Mouse (Mus musculus): ENCODE results near the gene Olfm1. TPM values are rescaled to one million over a fixed set of nuclear protein-coding genes. Genes with fewer than 3 reads are reported as not detected.

Gene Olfm1
- polyA plus RNA-seq, 1 experiment = 11.7 TPM

DNA sequence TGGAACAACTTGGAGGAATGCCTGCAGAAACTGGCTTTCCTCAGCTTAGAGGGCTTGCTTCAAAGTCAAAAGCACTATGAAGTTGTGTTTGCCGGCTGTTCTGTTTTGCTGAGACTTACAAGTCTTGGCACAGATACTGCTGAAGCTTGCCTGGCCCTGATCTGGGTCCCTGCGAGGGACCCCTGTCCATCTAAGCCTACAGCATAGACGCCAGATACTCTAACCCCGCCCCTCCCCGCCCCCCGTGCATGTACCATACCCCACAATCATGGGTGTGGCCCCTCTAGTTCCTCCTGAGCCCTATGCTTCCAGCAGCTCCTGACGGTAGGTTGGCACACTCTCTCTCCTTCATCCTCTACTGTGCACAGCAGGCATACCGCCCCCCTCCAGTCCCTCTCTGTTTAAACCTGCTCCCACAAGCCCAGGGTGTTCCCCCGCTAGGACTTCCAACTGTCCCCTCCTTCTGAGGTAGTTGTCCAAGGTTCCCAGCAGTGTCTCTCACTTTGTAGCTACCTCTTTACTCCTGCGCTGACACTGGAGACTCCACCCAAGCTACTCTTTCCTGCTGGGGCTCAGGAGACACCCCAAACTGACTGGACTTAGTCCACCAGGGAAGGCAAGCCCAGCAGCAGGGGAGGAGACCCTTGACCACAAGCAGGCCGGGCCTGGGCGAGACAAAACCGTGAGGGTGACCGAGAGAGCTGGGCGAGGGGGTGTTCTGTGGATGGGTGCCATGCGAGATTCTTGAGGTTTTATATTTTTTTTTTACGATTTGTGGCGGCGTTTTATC lies 12.1 kb downstream of the Olfm1 start:
- no peaks in the 10 kb centered on the region for H3K36me3 ChIP-seq (ENCODE audit: control insufficient read depth, insufficient read depth, low read length)
- TF ChIP-seq POLR2A (IDR thresholded peaks at IDR 0.05; ENCODE audit: low read depth, low read length) = no peak
- no peak for TF ChIP-seq CTCF (IDR thresholded peaks at IDR 0.05; ENCODE audit: extremely low read depth, insufficient read depth, insufficient read length, insufficient replicate concordance)
- peaks cover 4% of the 10 kb centered on the region for H3K27me3 ChIP-seq (ENCODE audit: control insufficient read depth, insufficient read depth, low read length)
- no peaks in the 10 kb centered on the region for H3K4me1 ChIP-seq (ENCODE audit: control insufficient read depth, insufficient read depth, insufficient read length)
- H3K4me3 ChIP-seq (ENCODE audit: extremely low read depth, insufficient read depth, insufficient read length) = no peak overlapping the region
- WGBS = 12% methylated on average over 19 of the region's 19 CpGs
- H3K27ac ChIP-seq (ENCODE audit: insufficient read depth, low read length) = no peak overlapping the region
- DNase-seq (ENCODE audit: low read depth in 1 of 2, low spot score in 2 of 2) = no peak

DNA sequence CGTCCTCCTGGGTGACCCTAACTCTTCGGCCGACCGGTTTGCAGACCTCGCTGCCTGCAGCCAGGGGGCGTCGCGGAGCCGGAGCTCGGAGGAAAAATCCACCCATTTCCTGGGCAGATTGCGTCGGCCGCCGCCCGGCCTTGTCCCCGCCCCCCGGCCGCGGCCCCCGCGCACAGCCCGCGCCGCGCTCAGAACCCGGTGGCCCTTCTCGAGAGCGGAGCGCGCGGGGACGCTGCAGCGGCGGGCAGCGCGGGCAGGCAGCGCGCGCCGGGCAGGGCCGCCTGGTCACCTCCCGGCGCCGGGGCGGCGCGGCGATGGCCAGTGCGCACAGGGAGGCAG lies 12.6 kb downstream of the Olfm1 start:
- no peak overlapping the region for H3K27ac ChIP-seq (ENCODE audit: insufficient read depth, low read length)
- H3K36me3 ChIP-seq (ENCODE audit: control insufficient read depth, insufficient read depth, low read length) = no peaks in the 10 kb centered on the region
- peak overlapping the region; percentile 36; the same call in 1 of the 2 replicates for H3K4me3 ChIP-seq (ENCODE audit: extremely low read depth, insufficient read depth, insufficient read length)
- H3K4me1 ChIP-seq (ENCODE audit: control insufficient read depth, insufficient read depth, insufficient read length) = no peaks in the 10 kb centered on the region
- 0 out of 2 replicates have a peak, but pooled peaks have one; percentile 27 for TF ChIP-seq CTCF (IDR thresholded peaks at IDR 0.05; ENCODE audit: extremely low read depth, insufficient read depth, insufficient read length, insufficient replicate concordance)
- TF ChIP-seq POLR2A (IDR thresholded peaks at IDR 0.05; ENCODE audit: low read depth, low read length) = no peak
- DNase-seq (ENCODE audit: low read depth in 1 of 2, low spot score in 2 of 2) = peak in 1 of 2 experiments; percentile 35
- peaks cover 4% of the 10 kb centered on the region for H3K27me3 ChIP-seq (ENCODE audit: control insufficient read depth, insufficient read depth, low read length)
- 5% methylated on average over 39 of the region's 49 CpGs for WGBS

DNA sequence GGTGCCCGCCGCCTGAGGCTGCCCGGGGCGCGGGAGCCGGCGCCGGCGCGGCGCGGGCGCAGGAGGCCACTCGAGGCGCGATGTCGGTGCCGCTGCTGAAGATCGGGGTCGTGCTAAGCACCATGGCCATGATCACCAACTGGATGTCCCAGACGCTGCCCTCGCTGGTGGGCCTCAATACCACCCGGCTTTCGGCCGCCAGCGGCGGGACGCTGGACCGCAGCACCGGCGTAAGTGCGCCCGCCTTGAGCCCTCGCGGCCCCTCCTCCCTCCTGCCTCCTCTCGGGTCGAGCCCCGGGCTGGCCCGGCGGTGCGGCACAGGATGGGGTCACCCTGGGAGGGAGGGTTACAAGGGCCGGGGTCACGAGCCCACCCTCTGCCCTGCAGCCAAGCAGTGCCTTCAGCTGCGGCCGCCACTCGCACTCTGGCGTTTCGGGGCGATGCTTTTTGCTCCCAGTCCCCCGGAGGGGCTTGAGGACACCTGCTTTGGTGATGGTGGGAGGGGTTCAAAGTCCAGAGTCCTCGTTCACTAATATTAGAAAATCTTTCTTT lies 13.2 kb downstream of the Olfm1 start:
- Histone ChIP-seq H3K4me3 (ENCODE audit: extremely low read depth, insufficient read depth, insufficient read length) (peak overlapping the region; percentile 36; the same call in 1 of the 2 replicates), H3K4me1 (ENCODE audit: control insufficient read depth, insufficient read depth, insufficient read length) (no peaks in the 10 kb centered on the region), H3K27me3 (ENCODE audit: control insufficient read depth, insufficient read depth, low read length) (peaks cover 4% of the 10 kb centered on the region), H3K27ac (ENCODE audit: insufficient read depth, low read length) (no peak overlapping the region), H3K36me3 (ENCODE audit: control insufficient read depth, insufficient read depth, low read length) (no peaks in the 10 kb centered on the region)
- 3% methylated on average over 50 of the region's 51 CpGs for WGBS
- TF ChIP-seq POLR2A (IDR thresholded peaks at IDR 0.05; ENCODE audit: low read depth, low read length) = no peak
- TF ChIP-seq CTCF (IDR thresholded peaks at IDR 0.05; ENCODE audit: extremely low read depth, insufficient read depth, insufficient read length, insufficient replicate concordance) = no peak
- no peak for DNase-seq (ENCODE audit: low read depth in 1 of 2, low spot score in 2 of 2)

DNA sequence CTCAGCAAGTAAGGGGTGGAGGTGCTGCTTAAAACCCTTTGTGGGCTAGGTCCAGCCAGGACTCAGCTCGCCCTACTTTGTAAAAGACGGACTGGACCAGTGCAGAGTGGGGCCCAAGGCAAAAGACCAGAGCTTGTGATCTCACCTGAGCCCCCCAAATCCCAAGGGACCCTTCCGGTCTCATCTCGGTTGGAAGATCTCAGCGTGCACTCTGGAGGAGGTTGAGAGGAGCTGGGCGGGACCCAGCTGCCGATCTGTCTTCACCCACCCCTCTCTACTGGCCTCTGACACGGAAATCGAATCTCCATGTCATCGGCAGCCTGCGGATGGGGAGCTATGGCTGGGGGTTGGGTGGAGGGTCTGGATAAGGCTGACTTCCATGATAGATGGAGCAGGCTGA lies 13.7 kb downstream of the Olfm1 start:
- Histone ChIP-seq H3K4me3 (ENCODE audit: extremely low read depth, insufficient read depth, insufficient read length) (no peak overlapping the region), H3K4me1 (ENCODE audit: control insufficient read depth, insufficient read depth, insufficient read length) (no peaks in the 10 kb centered on the region), H3K36me3 (ENCODE audit: control insufficient read depth, insufficient read depth, low read length) (no peaks in the 10 kb centered on the region), H3K27me3 (ENCODE audit: control insufficient read depth, insufficient read depth, low read length) (peaks cover 4% of the 10 kb centered on the region), H3K27ac (ENCODE audit: insufficient read depth, low read length) (no peak overlapping the region)
- no peak for DNase-seq (ENCODE audit: low read depth in 1 of 2, low spot score in 2 of 2)
- TF ChIP-seq CTCF (IDR thresholded peaks at IDR 0.05; ENCODE audit: extremely low read depth, insufficient read depth, insufficient read length, insufficient replicate concordance) (no peak), POLR2A (IDR thresholded peaks at IDR 0.05; ENCODE audit: low read depth, low read length) (no peak)
- 36% methylated on average over 11 of the region's 11 CpGs for WGBS

DNA sequence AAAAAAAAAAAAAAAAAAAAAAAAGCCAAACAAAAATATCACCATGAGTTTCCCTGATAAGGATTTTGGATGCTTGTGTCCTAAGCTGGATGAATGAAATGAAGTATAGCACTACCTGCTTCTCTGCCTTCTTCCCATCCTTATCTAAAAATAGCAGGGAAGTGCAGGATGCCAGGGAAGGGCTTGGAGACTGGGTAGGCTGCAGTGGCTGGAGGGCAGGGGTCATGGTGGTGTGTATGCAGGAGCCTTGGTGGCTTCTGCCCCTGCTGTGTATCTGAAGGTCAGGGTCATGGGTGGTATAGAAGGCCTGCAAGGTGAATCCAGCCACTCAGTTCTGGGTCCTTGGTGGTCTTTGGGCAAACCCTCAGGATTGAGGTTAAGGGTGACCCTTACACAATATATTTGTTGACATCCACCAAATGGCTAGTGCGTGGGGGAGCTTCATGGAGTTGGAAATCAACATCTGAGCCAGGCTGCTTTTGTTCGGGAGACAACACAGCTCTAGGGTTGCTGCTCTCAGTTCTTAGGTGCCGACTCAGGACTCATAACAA lies 14.5 kb downstream of the Olfm1 start:
- no peak overlapping the region for H3K4me3 ChIP-seq (ENCODE audit: extremely low read depth, insufficient read depth, insufficient read length)
- no peaks in the 10 kb centered on the region for H3K36me3 ChIP-seq (ENCODE audit: control insufficient read depth, insufficient read depth, low read length)
- 66% methylated on average over 3 of the region's 3 CpGs for WGBS
- H3K27me3 ChIP-seq (ENCODE audit: control insufficient read depth, insufficient read depth, low read length) = peaks cover 4% of the 10 kb centered on the region
- TF ChIP-seq POLR2A (IDR thresholded peaks at IDR 0.05; ENCODE audit: low read depth, low read length) (no peak), CTCF (IDR thresholded peaks at IDR 0.05; ENCODE audit: extremely low read depth, insufficient read depth, insufficient read length, insufficient replicate concordance) (no peak)
- DNase-seq (ENCODE audit: low read depth in 1 of 2, low spot score in 2 of 2) = no peak
- no peaks in the 10 kb centered on the region for H3K4me1 ChIP-seq (ENCODE audit: control insufficient read depth, insufficient read depth, insufficient read length)
- no peak overlapping the region for H3K27ac ChIP-seq (ENCODE audit: insufficient read depth, low read length)

DNA sequence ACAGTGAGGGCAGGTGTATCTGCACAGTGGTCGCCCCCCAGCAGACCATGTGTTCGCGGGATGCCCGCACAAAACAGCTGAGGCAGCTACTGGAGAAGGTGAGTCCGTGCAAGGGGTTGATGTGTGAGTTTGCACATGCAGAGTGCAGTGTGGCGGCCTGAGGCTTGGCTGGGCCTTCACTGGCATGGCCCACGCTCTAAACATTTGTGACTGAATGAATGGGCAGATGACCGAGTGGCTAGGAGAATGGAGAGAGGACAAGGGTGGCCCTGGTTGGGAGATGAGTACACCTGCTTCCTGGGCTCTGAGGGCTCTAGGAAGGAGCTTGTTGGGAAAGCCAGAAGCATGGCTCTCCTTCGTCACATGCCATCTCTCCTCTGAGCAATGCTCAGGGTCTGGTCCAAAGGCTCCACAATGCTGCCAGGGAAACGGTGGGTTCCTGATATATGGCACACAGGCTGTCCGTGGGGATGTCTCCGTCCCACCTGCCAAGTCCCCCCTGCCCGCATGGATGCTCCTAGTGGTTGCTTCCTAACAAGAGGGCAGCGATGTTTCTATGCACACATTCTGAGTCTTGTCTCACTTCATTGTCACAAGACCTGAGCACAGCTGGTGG lies 15.4 kb downstream of the Olfm1 start:
- DNase-seq (ENCODE audit: low read depth in 1 of 2, low spot score in 2 of 2) = no peak
- TF ChIP-seq POLR2A (IDR thresholded peaks at IDR 0.05; ENCODE audit: low read depth, low read length) (no peak), CTCF (IDR thresholded peaks at IDR 0.05; ENCODE audit: extremely low read depth, insufficient read depth, insufficient read length, insufficient replicate concordance) (no peak)
- no peak overlapping the region for H3K4me3 ChIP-seq (ENCODE audit: extremely low read depth, insufficient read depth, insufficient read length)
- no peaks in the 10 kb centered on the region for H3K36me3 ChIP-seq (ENCODE audit: control insufficient read depth, insufficient read depth, low read length)
- peaks cover 4% of the 10 kb centered on the region for H3K27me3 ChIP-seq (ENCODE audit: control insufficient read depth, insufficient read depth, low read length)
- H3K27ac ChIP-seq (ENCODE audit: insufficient read depth, low read length) = no peak overlapping the region
- no peaks in the 10 kb centered on the region for H3K4me1 ChIP-seq (ENCODE audit: control insufficient read depth, insufficient read depth, insufficient read length)
- 89% methylated on average over 14 of the region's 14 CpGs for WGBS
